8 mouse cellular contexts compared by ENCODE assay signal in the genomic region with DNA sequence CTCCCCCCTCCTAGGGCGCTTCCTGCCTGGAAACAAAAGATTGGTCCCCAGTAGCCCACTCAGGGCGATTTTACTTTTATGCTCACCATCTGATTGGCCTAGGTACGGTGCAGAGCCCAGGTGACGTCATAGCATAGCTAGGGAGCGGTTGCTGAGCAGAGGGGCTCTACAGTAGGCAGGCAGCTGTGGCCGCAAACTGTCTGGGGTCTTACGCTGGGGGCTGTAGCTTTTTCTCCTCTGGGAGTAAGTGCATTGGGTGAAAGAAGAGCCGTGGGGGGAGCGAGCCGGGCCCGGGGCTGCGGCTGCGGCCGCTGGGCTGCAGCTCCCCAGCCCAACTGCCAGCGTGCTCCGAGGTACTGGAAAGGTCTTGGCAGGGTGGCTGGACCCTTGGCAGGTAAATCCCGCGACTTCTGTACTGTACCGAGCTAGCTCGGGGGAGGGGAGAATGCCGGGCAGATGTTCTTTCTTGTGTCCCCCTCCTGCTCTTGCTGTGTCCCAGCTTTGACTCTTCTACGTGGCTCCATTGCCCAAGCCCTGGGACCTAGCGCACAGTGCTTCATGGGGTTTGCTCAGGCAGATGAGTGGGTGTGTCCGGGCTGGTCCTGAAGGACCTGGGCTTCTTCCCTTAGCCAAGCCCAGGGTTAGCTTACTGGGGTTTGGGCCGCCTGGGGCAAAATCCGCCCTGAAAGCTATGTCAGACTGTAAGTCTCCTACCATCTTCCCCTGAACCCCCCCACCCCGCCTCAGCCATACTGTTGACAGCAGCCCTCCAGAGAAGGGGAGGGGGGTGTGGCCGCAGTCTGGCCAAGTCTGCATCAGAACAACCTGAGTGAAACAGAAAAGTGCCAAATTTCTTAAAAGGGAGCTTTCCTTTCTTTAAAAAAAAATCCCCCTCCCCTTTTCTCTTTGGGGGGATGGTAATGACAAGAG.
DNase-seq lines count a peak whose midpoint lies in the region.

No protein-coding gene starts in this region.

- intact Hi-C loops in heart, postnatal 10 days (cut with DNase I), result loop anchor here (5.0 kb wide), 1 partner anchor 567 kb away; a partner anchor contains a TSS

- DNase-seq in 3T3-L1 (ENCODE audit: low read depth, low spot score), result peak; percentile 68
- DNase-seq in adrenal gland, adult 2 months, result peak; percentile 50
- DNase-seq in embryo, embryonic 9.5 days (ENCODE audit: extremely low spot score), result peak; percentile 53
- peak; percentile 20 to 24 for DNase-seq in heart, postnatal 10 days
- peak; percentile 36 to 45 for DNase-seq in layer of hippocampus, postnatal 36 days
- peak; percentile 2 for DNase-seq in lung, postnatal 36 days
- peak; percentile 52 to 54 for DNase-seq in right cerebral cortex, postnatal 36 days (ENCODE audit: low spot score in 2 of 2)
- no peak for DNase-seq in urinary bladder, postnatal 36 days (ENCODE audit: low spot score in 2 of 2)

Comparison
In these comparisons a context has a peak if more than half of its experiments do, and no peak if none do; other contexts are left out.
1. DNase-seq: peak in 3T3-L1 (single experiment), adrenal gland, adult 2 months (single experiment), embryo, embryonic 9.5 days (single experiment), heart, postnatal 10 days (2 of 2), layer of hippocampus, postnatal 36 days (2 of 2), lung, postnatal 36 days (single experiment) and right cerebral cortex, postnatal 36 days (2 of 2); none in urinary bladder, postnatal 36 days (0 of 2).